Mouse (Mus musculus): Measurements from ENCODE around the gene Morn3. TPM values are rescaled to one million over a fixed set of nuclear protein-coding genes. Genes with fewer than 3 reads are reported as not detected.

Morn3 gene
- polyA plus RNA-seq, 1 experiment from 2014 or later, result not detected

DNA sequence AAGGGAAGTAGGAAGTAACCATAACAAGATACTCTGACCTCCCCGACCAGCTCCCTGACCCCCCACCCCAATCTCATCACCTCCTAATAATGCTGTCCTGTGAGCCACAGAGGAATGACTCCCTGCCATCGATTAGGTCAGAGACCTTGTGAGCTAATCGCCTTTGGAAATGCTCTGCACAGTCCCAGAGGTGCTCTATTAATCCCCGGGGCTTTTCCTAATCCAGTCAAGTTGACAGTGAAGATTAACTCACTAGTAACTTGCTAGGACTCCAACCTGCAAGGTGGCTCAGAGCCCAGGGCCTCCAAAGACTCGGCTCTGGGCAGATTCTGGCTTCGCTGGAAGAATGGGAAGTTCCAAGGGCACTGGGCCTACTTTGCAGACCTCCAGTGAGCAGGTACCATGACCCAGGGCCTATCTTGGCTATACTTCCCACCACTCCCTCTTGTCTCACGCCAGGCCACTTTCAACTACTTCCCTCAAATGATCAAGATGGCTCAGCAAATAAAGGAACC lies 13.1 kb downstream of the Morn3 start:
- H3K9ac ChIP-seq (ENCODE audit: low read length), result no peak overlapping the region
- no peak overlapping the region for H3K4me3 ChIP-seq (ENCODE audit: low read depth, low read length)
- H3K27me3 ChIP-seq (ENCODE audit: control insufficient read depth, insufficient read depth, low read length), result no peaks in the 10 kb centered on the region
- H3K36me3 ChIP-seq (ENCODE audit: control insufficient read depth, insufficient read depth, low read length), result 0 out of 2 replicates have a peak, but pooled peaks cover 2% of the 10 kb centered on the region
- DNase-seq (ENCODE audit: low spot score, missing footprints) (no peak), ATAC-seq (ENCODE audit: low FRiP score) (no peak)
- H3K27ac ChIP-seq (ENCODE audit: low read depth, low read length), result no peak overlapping the region
- 65% methylated on average over 7 of the region's 7 CpGs for WGBS
- no peak overlapping the region for H3K4me2 ChIP-seq
- H3K9me3 ChIP-seq (ENCODE audit: control insufficient read depth, low read length), result no peaks in the 10 kb centered on the region
- no peaks in the 10 kb centered on the region for H3K4me1 ChIP-seq (ENCODE audit: control insufficient read depth, insufficient read depth, low read length)

DNA sequence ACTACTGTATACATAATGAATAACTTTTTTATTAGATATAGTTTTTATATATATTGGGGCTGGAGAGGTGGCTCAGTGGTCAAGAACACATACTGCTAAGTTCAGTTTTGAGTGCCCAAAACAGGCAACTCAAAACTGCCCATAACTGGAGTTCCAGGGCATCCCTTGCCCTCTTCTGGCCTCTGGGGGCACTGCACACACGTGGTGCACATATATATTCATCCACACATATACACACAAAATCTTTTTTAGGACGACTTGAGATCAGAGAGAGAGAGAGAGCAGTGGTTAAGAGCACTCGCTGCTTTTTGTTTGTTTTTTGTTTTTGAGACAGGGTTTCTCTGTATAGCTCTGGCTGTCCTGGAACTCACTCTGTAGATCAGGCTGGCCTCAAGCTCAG lies 15.5 kb downstream of the Morn3 start:
- H3K4me2 ChIP-seq, result no peak overlapping the region
- WGBS, result 87% methylated on average over 3 of the region's 3 CpGs
- ATAC-seq (ENCODE audit: low FRiP score) (no peak), DNase-seq (ENCODE audit: low spot score, missing footprints) (no peak)
- H3K9ac ChIP-seq (ENCODE audit: low read length), result no peak overlapping the region
- no peaks in the 10 kb centered on the region for H3K9me3 ChIP-seq (ENCODE audit: control insufficient read depth, low read length)
- 0 out of 2 replicates have a peak, but pooled peaks cover 2% of the 10 kb centered on the region for H3K36me3 ChIP-seq (ENCODE audit: control insufficient read depth, insufficient read depth, low read length)
- H3K27me3 ChIP-seq (ENCODE audit: control insufficient read depth, insufficient read depth, low read length), result no peaks in the 10 kb centered on the region
- H3K4me3 ChIP-seq (ENCODE audit: low read depth, low read length), result no peak overlapping the region
- H3K27ac ChIP-seq (ENCODE audit: low read depth, low read length), result no peak overlapping the region
- H3K4me1 ChIP-seq (ENCODE audit: control insufficient read depth, insufficient read depth, low read length), result no peaks in the 10 kb centered on the region

DNA sequence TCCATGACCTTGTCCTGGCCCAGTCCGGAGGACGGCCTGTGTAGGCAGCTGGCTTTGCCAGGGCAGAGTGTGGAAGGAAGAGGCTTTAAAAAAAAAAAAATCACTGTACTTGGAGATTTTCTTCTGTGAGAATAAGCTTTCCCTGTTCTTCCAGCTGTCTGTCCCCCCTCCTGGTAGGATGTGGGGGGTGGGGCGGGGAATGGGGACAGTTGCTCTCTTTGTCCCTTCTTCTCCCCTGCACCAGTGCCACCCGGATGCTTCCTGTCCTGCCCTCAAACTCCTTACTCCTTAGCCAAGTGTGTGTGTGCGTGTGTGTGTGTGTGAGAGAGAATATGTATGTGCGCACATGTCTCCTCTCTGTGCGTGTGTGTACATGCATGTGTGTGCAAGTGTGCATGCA lies 17.1 kb downstream of the Morn3 start:
- no peak overlapping the region for H3K4me2 ChIP-seq
- DNase-seq (ENCODE audit: low spot score, missing footprints), result no peak
- H3K9me3 ChIP-seq (ENCODE audit: control insufficient read depth, low read length), result no peaks in the 10 kb centered on the region
- 0 out of 2 replicates have a peak, but pooled peaks cover 2% of the 10 kb centered on the region for H3K36me3 ChIP-seq (ENCODE audit: control insufficient read depth, insufficient read depth, low read length)
- no peak overlapping the region for H3K9ac ChIP-seq (ENCODE audit: low read length)
- no peaks in the 10 kb centered on the region for H3K27me3 ChIP-seq (ENCODE audit: control insufficient read depth, insufficient read depth, low read length)
- H3K4me1 ChIP-seq (ENCODE audit: control insufficient read depth, insufficient read depth, low read length), result no peaks in the 10 kb centered on the region
- no peak overlapping the region for H3K27ac ChIP-seq (ENCODE audit: low read depth, low read length)
- H3K4me3 ChIP-seq (ENCODE audit: low read depth, low read length), result no peak overlapping the region
- ATAC-seq (ENCODE audit: low FRiP score), result no peak
- 92% methylated on average over 7 of the region's 7 CpGs for WGBS

DNA sequence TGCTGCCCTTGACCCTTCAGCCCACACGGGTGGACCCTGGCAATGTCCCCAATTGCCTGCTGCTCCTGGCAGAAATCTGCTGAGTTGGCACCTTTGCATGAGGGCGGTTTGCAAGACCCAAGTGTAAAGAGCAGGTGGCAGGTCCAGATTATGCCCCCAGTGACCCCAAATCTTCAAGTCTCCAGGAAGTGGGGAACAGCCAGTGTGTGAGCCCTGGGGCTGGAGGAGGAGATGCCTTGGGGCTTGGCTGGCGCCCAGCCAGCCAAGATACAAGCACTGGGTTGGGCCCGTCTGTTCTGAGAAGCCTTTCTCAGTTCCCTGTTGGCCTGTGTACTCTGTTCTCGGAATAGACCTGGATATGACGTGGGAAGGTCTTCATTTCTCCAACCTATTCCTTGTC lies 19.4 kb downstream of the Morn3 start:
- ATAC-seq (ENCODE audit: low FRiP score) (no peak), DNase-seq (ENCODE audit: low spot score, missing footprints) (no peak)
- H3K27ac ChIP-seq (ENCODE audit: low read depth, low read length), result no peak overlapping the region
- no peak overlapping the region for H3K9ac ChIP-seq (ENCODE audit: low read length)
- H3K4me2 ChIP-seq, result no peak overlapping the region
- H3K9me3 ChIP-seq (ENCODE audit: control insufficient read depth, low read length), result no peaks in the 10 kb centered on the region
- 0 out of 2 replicates have a peak, but pooled peaks cover 2% of the 10 kb centered on the region for H3K36me3 ChIP-seq (ENCODE audit: control insufficient read depth, insufficient read depth, low read length)
- no peak overlapping the region for H3K4me3 ChIP-seq (ENCODE audit: low read depth, low read length)
- 85% methylated on average over 6 of the region's 6 CpGs for WGBS
- H3K4me1 ChIP-seq (ENCODE audit: control insufficient read depth, insufficient read depth, low read length), result no peaks in the 10 kb centered on the region
- H3K27me3 ChIP-seq (ENCODE audit: control insufficient read depth, insufficient read depth, low read length), result no peaks in the 10 kb centered on the region

DNA sequence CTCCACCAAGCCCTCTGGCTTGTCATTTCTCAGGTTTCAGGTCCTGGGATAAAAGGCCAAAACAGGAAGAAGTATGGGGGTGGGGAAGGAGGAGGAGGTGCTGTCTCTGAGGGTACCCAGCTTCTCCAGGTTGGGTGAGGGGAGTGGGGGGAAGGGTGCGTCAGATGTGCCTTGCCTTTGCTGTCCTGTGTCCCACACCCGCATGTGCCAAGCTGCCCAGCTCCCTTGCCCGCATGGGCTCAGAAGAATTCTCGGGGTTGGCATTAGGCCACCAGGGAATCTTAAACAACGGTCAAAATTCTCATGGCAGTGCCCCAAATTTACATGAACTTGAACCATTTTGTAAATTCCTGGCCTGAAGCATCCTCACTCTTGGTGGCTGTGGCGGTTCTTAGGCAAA lies 20.4 kb downstream of the Morn3 start:
- Histone ChIP-seq H3K9ac (ENCODE audit: low read length) (no peak overlapping the region), H3K9me3 (ENCODE audit: control insufficient read depth, low read length) (no peaks in the 10 kb centered on the region), H3K4me2 (no peak overlapping the region), H3K27me3 (ENCODE audit: control insufficient read depth, insufficient read depth, low read length) (no peaks in the 10 kb centered on the region), H3K4me1 (ENCODE audit: control insufficient read depth, insufficient read depth, low read length) (no peaks in the 10 kb centered on the region), H3K27ac (ENCODE audit: low read depth, low read length) (no peak overlapping the region), H3K36me3 (ENCODE audit: control insufficient read depth, insufficient read depth, low read length) (0 out of 2 replicates have a peak, but pooled peaks cover 2% of the 10 kb centered on the region), H3K4me3 (ENCODE audit: low read depth, low read length) (no peak overlapping the region)
- DNase-seq (ENCODE audit: low spot score, missing footprints) (no peak), ATAC-seq (ENCODE audit: low FRiP score) (no peak)
- WGBS, result 69% methylated on average over 6 of the region's 6 CpGs

DNA sequence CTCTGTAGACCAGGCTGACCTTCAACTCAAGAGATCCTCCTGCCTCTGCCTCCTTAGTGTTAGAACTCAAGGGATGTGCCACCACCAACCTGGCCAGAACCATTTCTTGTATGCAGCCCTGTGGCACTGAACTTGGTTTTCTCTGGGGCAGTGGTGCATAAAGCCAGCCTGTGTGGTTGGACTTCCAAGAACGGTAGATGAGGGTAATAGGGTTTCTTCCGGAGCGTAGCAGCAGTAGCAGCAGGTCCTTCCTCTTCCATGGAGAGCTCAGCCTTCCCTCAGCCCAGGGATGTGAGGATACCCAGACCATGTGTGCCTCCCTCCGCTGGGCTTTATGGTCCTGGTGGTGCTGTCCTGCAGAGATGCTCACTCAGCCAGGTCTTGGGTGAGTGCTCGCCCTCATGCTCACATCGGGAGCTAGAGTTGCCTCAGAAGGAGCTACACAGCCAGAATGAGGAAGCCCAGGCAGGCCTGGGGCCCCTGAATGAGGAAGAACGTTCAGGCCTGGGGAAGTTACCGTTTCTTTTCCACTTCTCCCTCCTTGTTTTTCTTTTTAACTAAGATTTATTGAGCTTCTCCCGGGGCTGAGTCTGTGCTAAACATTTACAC lies 21.7 kb downstream of the Morn3 start:
- Histone ChIP-seq H3K9me3 (ENCODE audit: control insufficient read depth, low read length) (no peaks in the 10 kb centered on the region), H3K27me3 (ENCODE audit: control insufficient read depth, insufficient read depth, low read length) (no peaks in the 10 kb centered on the region), H3K9ac (ENCODE audit: low read length) (no peak overlapping the region), H3K27ac (ENCODE audit: low read depth, low read length) (no peak overlapping the region), H3K4me1 (ENCODE audit: control insufficient read depth, insufficient read depth, low read length) (no peaks in the 10 kb centered on the region), H3K36me3 (ENCODE audit: control insufficient read depth, insufficient read depth, low read length) (0 out of 2 replicates have a peak, but pooled peaks cover 2% of the 10 kb centered on the region), H3K4me2 (no peak overlapping the region), H3K4me3 (ENCODE audit: low read depth, low read length) (no peak overlapping the region)
- DNase-seq (ENCODE audit: low spot score, missing footprints) (no peak), ATAC-seq (ENCODE audit: low FRiP score) (no peak)
- WGBS, result 93% methylated on average over 9 of the region's 9 CpGs

DNA sequence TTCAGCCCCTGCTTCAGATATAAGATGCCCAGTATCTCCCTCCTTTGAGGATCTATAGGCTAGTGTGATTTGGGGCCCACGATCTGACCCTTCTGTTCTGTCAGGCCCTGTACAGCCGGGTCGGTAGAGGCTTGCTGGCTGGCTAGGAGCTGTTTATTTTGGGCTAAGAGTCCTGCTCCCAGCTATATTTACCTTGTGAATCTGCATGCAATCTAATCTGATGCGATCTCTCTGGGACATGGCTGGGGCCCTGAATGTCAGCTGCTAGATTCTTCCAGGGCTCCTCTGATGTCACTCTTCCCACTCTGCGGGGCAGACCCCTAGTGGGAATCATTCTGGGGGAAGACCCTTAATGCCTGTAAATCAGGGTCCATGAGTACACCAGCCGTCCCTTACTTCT lies 22.5 kb downstream of the Morn3 start:
- no peaks in the 10 kb centered on the region for H3K9me3 ChIP-seq (ENCODE audit: control insufficient read depth, low read length)
- no peak for DNase-seq (ENCODE audit: low spot score, missing footprints)
- 87% methylated on average over 6 of the region's 6 CpGs for WGBS
- ATAC-seq (ENCODE audit: low FRiP score), result no peak
- H3K9ac ChIP-seq (ENCODE audit: low read length), result no peak overlapping the region
- 0 out of 2 replicates have a peak, but pooled peaks cover 2% of the 10 kb centered on the region for H3K36me3 ChIP-seq (ENCODE audit: control insufficient read depth, insufficient read depth, low read length)
- H3K4me1 ChIP-seq (ENCODE audit: control insufficient read depth, insufficient read depth, low read length), result peaks cover 3% of the 10 kb centered on the region
- no peak overlapping the region for H3K4me3 ChIP-seq (ENCODE audit: low read depth, low read length)
- no peak overlapping the region for H3K27ac ChIP-seq (ENCODE audit: low read depth, low read length)
- no peak overlapping the region for H3K4me2 ChIP-seq
- no peaks in the 10 kb centered on the region for H3K27me3 ChIP-seq (ENCODE audit: control insufficient read depth, insufficient read depth, low read length)

DNA sequence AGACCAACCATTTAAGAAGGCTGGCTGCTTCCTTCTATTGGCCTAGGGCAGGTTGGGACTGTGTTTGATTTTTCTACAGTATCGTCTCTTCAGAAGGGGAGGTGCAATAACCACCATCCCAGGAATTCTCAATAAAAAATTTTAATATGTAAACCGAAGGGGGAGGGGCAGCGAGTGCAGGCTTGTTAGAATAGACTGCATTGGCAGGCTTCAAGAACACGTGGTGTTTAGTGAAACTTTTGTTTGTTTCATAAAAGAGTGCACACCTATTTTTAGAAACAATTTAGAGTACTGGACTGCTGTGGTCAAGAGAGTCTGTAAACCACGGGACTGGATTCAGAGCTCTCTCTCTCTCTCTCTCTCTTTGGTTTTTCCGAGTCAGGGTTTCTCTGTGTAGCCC lies 23.8 kb downstream of the Morn3 start:
- no peaks in the 10 kb centered on the region for H3K9me3 ChIP-seq (ENCODE audit: control insufficient read depth, low read length)
- ATAC-seq (ENCODE audit: low FRiP score), result no peak
- no peaks in the 10 kb centered on the region for H3K36me3 ChIP-seq (ENCODE audit: control insufficient read depth, insufficient read depth, low read length)
- DNase-seq (ENCODE audit: low spot score, missing footprints), result no peak
- no peak overlapping the region for H3K4me2 ChIP-seq
- 92% methylated on average over 6 of the region's 6 CpGs for WGBS
- H3K9ac ChIP-seq (ENCODE audit: low read length), result no peak overlapping the region
- H3K27ac ChIP-seq (ENCODE audit: low read depth, low read length), result no peak overlapping the region
- H3K4me1 ChIP-seq (ENCODE audit: control insufficient read depth, insufficient read depth, low read length), result peaks cover 9% of the 10 kb centered on the region
- H3K4me3 ChIP-seq (ENCODE audit: low read depth, low read length), result no peak overlapping the region
- no peaks in the 10 kb centered on the region for H3K27me3 ChIP-seq (ENCODE audit: control insufficient read depth, insufficient read depth, low read length)

DNA sequence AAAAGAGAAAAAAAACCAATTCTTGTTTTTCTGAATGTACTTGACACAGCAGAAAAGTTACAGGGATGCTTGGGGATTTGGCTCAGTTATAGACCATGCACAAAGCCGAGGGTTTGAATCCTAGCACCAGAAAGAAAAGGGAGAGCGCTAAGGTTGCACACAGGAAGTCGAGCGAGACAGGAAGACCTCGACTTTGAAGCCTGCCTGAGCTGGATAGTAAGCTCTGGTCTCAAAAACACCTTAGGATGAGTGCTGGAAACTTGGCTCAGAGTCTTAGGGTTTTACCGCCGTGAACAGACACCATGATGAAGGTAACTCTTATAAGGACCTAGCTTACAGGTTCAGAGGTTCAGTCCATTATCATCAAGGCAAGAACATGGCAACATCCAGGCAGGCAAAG lies 25.4 kb downstream of the Morn3 start:
- Histone ChIP-seq H3K9ac (ENCODE audit: low read length) (no peak overlapping the region), H3K4me2 (no peak overlapping the region), H3K4me3 (ENCODE audit: low read depth, low read length) (no peak overlapping the region), H3K27me3 (ENCODE audit: control insufficient read depth, insufficient read depth, low read length) (no peaks in the 10 kb centered on the region), H3K27ac (ENCODE audit: low read depth, low read length) (no peak overlapping the region), H3K36me3 (ENCODE audit: control insufficient read depth, insufficient read depth, low read length) (no peaks in the 10 kb centered on the region), H3K9me3 (ENCODE audit: control insufficient read depth, low read length) (no peaks in the 10 kb centered on the region), H3K4me1 (ENCODE audit: control insufficient read depth, insufficient read depth, low read length) (peaks cover 10% of the 10 kb centered on the region)
- ATAC-seq (ENCODE audit: low FRiP score) (no peak), DNase-seq (ENCODE audit: low spot score, missing footprints) (no peak)
- WGBS, result 93% methylated on average over 7 of the region's 7 CpGs

Measured in midbrain, embryonic 11.5 days (tissue).